Mouse (Mus musculus) c-Kit-positive CD71-positive TER-119-positive erythroid progenitor cells, embryonic 14.5 days (primary cell): ENCODE measurements around the gene Gins1.
"Not testable (repeated sequence)": the region's sequence is repeated elsewhere in the genome, so short reads cannot be mapped to it uniquely, and the experiment has no call there.

ENCODE experiments used
- DNase-seq: peaks from one replicate; pipeline ENCODE4 v3.0.0-alpha.2; 2013; ENCODE audit warnings: low spot score

Gene Gins1

DNA sequence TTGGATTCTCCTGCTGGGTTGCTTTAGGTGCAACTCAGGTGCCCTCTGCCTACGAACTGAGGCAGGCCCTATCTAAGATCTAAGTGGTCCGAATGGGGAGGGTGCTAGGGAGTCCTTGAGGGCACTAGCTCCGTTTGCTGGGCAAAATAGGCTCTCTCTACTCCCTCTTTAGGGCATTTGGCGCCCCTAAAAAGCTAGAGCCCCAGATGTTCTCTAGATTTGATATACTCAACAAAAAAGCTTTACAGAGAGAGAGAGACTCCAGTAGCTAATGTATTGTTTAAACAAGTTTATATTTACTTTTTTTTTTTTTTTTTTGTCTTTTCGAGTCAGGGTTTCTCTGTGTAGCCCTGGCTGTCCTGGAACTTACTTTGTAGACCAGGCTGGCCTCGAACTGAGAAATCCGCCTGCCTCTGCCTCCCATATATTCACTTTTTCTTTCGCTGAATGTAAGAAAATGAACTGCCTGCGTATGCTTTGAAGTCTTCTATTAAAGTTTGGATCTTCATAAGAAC, at the start of gene Gins1:
Gene Gins1 (plus strand): TSS at position 465 of the 515 bp plus-strand sequence.
- DNase-seq: no peak

DNA sequence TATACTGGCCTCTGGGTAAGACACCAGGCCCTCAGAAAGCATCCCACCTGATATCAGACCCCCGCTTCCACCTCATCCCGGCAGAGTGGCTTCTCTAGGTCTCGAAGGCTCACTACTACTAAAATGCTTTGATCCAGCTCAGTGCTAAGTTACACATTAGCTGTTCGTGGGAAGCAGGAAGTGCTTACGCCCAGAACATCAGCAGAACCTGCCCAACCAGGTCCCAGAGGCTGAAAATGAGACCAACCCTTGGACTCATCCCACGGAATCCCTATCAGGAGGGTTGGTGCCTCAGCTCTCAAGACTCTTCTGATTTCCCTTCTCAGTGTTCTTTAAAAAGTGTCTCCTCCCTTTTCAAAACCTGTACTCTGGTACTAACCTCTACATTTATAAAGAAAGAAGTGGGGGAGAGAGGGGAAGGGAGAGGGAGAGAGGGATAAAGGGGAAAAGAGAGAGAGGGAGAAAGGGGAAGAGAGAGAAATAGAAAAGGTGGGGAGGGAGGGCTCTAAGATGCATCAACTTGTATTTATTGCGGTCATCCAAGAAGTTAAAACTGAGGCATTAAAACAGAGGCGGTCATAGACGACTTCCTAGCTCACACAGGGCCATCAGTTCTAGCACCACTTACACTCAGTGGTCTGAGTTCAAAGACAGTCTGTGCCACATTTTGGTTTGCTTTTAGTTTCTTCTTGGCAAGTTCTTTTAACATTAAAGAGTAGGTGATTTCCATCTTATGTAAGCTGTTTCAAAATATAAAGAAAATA, 46.3 kb upstream of the Gins1 start:
- DNase-seq: no peak

DNA sequence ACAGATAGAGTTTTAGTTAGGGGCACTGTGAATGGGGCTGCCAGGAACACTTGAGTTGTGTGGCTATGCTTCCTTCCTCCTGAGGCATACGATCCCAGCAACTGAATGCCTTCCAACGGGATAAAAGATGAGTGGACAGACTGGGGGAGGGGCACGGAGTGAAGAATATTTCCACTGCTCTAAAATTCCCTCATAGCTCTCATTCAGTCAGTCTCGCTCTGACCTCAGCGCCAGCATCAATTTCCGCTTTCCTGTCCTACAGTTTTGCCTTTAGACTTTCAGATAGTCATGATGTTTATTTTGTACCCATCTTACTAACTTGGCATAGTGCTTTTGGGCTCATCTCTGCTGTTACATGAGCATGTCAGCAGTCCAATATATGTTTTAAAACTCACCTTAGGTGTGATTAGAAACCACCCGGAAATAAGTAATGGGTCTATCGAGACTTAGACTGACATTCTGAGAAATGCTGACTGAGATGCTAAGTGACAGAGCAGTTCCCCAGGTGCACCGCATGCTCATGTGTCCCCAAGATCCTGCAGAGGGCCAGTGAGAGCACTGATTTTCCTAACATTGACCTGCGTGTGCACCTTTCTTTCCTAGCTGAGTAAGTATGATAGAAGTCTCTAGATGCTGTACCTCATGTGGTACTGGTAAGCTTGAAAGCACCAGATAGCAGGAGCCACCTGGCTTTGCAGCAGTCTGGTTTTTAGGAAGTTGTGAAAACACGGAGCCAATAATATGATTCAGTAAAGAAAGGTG, 45.3 kb upstream of the Gins1 start:
- DNase-seq: no peak

DNA sequence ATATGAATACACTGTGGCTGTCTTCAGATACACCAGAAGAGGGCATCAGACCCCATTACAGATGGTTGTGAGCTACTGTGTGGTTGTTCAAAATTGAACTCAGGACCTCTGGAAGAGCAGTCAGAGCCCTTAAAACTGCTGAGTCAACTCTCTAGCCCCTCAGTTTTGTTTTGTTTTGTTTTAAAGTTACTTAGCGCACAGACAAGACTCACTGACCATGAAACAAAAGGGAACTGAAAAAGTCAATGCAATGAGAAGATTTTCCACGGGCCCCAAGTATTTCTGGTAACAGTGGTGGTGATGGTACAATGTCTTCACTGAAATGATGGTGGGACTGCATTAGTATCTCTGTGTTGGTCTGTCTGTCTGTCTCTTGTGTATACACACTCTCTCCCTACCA, 44.1 kb upstream of the Gins1 start:
- no peak for DNase-seq

DNA sequence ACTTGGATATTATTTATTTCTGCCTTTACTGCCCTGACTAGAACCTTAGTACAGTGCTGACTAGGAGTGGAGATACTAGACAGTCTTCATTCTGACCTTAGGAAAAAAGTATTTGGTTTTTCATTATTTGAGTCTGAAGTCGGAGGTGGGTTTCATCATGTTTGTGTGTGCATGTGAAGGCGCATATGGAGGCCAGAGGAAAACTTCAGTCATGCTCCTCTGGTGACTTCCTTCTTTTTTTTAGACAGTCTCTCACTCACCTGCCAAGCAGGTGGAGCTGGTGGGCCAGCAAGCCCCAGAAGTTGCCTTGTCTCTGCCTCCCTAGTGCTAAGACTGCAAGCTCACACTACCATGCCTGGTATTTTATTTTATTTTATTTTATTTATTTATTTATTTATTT, 38.2 kb upstream of the Gins1 start:
- no peak for DNase-seq

DNA sequence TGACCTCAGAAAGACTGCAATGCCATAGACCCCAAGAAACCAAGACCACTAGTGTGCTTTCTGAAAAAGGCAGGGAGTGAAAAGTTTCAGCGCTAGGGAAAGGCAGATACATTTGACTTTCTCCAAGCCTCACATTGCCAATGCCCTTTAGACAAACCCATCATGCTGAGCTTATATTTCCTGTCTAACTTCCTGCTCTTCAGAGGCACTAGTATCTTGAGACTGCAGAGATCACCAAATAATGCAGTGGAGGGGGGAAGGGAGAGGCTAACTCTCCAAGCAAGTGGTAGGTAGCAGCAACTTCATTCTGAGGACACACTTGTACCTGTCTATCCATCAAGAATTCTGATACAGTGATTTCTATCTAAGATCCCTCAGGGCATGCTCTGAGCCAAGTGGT, 35.8 kb upstream of the Gins1 start:
- DNase-seq: no peak

DNA sequence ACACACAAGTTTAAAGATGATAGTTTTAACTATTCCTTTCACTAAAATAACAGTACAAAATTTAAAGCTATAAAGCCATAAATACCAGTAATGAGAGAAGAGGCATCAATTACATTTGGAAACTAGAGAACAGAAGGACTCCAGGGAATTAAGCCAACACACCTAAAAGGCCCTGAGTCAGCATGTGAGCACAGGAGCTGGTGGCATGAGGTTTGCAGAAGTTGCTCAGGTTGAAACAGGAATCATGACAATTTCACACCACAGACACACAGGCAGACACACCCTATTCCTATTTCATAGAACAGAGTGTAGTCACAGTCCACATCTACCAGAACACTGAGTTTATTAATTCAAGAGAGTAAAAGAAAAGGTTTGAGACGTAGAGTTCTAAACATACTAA, 30.7 kb upstream of the Gins1 start:
- no peak for DNase-seq

DNA sequence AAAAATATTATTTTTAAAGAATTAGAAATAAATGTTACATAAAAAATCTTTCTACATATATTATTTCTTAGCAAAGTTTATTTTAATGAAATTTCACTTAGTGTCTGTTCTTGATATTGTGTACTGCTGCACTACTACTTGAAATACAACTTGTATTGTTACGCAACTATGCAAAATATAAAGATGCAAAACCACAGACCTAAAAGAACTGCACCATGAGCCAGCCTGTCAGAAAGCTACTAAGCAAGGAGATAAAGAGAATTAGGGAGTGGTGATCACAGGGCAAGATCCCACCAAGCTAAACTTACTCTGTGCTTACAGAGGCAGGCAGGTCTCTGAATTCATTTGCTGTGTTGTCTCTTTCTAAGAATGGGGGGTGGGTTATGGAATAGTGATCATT, 30.0 kb upstream of the Gins1 start:
- DNase-seq: no peak

DNA sequence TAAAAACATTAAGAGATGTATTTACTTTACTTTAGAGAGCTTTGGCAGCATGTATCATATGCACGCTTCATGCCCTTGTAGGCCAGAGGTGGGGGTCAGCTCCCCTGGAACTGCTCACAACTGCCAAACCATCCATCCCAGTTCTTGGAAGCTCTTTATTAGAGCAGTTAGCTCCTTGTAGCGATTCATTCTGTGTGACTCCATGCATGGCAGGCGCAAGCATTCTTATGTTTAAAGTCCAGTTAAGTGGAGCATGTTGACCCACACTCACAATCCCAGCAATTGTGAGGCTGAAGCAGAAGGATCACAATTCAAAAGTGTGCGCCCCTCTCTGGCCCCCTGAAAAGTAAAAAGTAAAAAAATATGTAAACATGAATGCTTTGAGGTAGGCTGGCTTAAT, 27.6 kb upstream of the Gins1 start:
- no peak for DNase-seq

DNA sequence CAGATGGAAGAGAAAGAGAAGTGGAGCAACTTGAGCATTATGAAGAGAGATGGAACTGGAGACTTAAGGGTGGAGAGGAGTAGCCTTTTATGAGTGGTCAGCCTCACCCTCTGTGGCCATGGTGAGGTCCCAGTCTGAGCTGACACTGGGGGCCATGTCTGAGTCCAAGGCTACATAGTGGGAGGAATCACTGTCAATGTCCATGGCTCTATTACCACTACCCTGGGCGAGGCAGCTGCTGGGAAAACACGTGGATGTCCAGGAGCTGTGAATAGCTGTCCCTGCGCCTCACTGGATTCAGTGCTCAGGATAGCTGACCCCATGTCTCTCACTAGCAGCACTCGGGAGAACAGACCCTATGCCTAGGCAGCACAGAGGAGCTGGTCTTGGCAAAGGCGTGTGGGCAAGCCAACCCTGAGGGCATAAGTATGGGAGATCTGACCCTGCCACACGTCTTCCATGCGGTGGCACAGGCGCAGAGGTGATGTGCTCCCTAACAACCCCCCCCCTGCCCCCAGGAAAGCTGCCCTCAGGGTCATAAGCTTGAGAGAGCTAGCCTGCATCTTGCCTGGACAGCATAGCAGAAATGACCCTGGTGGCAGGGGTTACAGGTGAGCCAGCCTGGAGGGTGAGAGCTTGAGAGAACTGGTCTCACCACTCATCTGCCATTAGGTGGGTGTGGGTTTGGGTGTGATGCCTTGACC, 21.0 kb upstream of the Gins1 start:
- DNase-seq: no peak

DNA sequence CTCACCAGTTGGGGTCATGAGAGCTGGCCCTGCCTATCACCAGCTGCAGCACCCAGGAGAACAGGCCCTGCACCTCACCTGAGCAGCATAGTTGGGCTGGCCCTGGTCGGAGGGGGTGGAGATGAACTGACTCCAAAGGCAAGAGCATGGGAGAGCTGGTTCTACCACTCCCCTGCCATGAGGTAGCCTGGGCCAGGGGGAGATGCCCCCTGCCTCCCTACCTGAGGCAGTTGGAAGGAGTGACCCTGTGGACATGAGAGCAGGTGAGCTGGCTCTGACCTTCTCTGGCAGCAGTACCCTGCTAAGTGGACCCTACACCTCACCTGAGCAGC, 20.5 kb upstream of the Gins1 start:
- no peak for DNase-seq

DNA sequence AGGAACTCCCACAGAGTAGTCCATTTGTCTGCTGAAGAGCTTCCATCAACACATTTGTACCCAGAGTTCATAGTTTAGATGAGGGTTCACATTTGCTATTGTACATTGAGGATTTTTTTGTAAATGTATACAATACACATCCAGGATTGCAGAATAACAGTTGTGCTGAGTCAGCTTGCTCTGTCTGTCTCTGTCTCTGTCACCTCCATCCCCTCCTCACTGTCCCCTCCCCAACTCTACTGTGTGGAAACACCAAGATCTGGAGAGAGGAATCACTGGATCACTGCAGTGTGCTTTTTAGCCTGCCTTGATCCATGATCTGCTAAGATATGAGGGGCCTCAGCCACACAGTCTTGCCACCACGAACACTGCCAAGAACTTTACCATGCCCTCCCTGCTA, 19.4 kb upstream of the Gins1 start:
- DNase-seq: no peak

DNA sequence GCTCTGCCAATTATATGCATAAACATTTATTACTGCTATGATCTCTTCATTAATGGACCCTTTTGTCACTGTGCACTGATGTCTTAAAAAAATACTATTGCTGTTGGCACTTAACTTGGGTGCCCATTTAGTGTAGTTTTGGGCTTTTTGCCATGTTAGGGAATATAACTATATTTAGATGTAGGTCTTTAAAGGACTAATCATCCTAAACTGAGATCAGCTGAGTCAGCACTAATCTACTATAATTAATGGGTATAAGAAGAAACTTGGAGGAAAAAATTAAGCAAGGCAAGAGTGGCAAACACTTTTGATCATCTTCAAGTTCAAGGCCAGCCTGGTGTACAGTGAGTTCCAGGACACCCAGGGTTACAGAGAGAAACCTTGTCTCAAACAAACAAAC, 18.9 kb upstream of the Gins1 start:
- no peak for DNase-seq

DNA sequence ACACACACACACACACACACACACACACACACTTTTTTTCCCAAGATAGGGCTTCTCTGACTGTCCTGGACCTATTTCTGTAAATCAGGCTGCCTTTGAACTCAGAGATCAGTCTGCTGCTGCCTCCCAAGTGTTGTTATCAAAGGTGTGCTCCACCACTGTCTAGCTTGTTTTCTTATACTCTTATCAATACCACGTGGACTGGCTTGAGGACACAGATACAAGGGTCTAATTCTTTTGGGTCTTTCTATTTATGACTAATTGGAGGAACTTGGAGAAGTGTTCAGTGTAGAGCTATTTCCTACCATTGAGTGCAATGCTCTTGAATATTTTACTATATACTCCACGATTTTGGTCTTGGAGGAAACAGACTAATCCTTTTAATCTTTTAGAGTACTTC, 17.8 kb upstream of the Gins1 start:
- peak; percentile 13 for DNase-seq

DNA sequence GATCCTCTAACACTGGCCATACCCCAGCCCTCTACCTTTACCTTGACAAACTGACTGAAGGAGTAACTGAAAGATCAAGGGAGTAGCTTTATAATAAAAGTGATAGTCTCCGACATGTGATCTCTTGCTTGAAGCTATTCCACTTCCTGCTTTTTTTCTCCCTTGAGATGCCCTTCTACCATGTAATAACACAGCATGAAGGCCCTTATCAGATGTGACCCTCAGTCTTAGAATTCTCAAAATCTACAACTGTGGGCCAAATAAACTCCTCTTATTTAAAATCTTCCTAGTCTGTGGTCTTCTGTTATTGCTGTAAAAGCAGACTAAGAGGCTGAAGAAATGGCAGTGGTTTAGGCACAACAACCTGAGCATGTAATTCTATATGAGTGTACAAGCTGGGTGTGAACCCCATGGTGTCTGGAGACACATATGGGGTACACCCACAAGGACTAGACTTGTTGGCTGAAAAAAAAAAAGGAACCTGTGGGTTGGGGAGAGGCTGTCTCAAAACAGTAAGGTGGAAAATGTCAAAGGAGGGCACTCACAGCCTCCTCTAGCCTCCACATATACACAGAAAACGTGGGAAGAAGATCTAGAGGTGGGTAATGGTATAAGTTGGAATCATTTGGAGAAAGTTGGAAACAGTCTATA, 10.5 kb upstream of the Gins1 start:
- DNase-seq: no peak

DNA sequence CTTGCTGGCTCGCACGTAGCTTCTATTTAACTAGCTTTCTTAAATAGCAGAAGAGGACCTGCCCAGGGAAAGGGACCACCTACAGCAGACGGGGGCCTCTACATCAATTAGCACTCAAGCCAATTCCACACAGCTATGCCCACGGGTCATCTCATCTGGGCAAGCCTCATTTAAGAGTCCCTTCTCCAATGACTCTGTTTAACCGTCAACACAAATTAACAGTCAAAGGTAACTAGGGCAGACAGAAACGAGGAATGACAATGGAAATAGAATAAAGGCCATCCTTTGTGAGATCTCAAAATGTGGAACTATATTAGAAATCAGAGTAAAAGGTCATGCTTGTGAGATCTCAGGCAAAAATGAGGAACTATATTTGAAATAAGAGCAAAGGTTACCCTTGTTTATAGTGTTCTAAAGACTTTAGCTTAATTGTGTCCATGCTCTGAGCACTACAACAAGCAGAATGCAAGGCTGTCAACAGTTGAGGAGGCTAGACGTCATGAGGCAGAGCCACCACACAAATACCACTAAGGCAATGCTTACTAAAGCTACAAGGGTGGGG, 9.4 kb upstream of the Gins1 start:
- no peak for DNase-seq

DNA sequence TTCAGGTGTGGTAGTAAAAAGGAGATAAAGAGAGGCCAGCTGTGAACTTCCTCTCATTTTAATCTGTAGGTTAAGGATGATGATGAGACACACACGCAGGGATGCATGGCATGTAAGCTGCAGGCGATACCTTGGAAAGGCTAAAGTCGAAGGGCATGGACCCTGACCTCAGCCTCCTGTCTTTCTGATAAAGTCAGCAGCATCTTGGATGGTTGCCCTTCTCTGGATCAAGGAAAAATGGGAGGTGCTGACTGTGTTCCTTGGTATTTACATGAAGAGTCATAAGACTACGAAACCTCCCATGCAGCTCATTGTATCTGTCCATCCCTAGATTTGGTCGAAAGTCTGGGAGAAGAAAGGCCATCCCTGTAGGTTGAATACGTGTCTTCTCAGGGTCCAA, 4.9 kb upstream of the Gins1 start:
- DNase-seq: no peak

DNA sequence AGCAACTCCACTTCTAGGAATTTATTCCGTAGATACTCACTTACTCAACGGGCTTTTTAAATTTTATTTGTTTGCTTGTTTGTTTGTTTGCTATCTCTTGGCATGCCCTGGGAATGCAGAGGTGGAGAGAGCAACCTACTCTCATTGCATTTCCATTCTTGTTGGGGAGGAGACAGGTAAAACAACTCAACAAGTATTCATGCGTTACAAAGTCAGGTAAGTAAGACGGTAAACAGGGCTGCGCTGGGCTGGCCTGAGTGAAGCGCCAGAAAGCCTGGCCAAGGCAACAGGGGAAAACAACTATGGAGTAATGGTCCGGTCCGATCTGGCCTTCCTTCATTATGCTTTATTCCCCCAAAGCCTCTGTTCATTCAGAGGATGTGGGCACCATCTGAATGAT, 2.9 kb upstream of the Gins1 start:
- DNase-seq: no peak

DNA sequence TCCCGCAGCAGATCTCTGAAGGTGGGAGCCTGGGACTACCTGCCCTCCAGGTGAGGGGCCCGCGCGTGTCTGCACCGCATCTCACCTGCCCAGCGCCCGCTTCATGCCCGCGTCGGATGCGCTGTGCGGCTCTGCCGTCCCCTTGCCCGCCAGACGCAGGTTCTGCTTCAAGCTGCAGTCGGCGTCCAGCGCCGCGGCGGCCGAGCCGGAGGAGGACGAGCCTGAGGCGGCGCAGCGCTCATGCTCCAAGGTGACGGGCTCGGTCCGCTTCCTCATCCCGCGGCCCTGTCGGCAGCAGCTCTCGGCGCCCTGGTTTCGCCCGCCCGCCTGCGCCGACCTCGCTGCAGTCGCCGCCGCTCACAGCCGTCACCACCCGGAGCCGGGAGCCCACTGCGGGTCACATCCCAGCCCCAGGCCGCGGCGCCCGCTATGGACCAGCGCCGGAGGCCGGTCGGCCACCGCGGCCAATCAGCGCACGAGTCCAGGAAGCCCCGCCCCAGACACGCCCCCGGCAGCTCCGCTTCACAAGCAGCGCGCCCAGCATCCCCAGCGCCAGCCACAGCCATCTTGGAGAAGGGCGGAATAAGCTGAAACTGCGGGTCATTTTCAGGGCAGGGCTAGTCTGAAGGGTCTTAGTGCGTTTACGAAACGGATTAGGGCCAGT, 796 bp upstream of the Gins1 start, which contains the start of gene Abhd12:
Gene Abhd12 (minus strand): TSS at position 470 of the 664 bp plus-strand sequence.
- DNase-seq: peak; percentile 95

DNA sequence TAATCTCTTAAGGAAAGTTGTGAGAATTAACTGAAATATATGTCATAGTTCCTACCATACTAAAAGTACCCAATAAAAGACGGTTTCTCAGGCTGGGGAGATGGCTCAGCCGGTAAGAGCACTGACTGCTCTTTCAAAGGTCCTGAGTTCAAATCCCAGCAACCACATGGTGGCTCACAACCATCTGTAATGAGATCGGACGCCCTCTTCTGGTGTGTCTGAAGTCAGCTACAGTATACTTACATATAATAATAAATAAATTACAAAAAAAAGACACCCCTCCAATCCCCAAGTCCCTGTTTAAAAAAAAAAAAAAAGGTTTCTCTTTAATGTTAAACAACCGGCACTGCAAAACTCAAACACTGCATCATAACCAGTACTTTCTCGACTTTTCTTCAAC, 3.7 kb downstream of the Gins1 start:
- not testable (repeated sequence) for DNase-seq

DNA sequence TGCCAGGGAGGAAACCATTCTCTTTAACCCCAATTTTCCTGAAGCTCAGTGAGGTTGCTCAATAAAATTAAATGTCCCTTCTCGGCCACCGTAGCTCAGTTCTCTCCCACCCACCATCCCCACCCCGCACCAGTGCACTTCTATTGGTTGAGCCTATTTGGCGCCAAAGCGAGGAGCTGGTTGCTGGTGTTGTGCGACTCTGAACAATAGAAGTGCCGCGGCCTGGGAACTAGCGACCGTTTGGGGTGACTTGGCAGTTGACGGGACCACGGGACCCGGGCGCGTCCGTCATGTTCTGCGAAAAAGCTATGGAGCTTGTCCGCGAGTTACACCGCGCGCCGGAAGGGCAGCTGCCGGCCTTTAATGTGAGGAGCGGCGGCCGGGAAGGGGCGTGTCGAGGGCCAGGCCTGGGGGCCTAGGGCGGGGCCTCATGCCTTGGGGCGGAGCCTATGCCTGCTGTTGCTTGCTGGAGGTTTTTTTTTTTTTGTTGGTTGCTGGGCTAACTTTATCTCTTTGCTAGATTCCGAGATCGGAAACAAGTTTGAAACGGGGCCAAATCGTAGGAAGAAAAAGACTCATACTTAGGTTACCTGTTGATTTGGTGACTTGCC, 4.3 kb downstream of the Gins1 start:
- DNase-seq: peak; percentile 98
